Mouse (Mus musculus): ENCODE results near the gene Dao. TPM values are rescaled to one million over a fixed set of nuclear protein-coding genes. Genes with fewer than 3 reads are reported as not detected.

Dao gene
- polyA plus RNA-seq, 1 experiment from 2014 or later = not detected

DNA sequence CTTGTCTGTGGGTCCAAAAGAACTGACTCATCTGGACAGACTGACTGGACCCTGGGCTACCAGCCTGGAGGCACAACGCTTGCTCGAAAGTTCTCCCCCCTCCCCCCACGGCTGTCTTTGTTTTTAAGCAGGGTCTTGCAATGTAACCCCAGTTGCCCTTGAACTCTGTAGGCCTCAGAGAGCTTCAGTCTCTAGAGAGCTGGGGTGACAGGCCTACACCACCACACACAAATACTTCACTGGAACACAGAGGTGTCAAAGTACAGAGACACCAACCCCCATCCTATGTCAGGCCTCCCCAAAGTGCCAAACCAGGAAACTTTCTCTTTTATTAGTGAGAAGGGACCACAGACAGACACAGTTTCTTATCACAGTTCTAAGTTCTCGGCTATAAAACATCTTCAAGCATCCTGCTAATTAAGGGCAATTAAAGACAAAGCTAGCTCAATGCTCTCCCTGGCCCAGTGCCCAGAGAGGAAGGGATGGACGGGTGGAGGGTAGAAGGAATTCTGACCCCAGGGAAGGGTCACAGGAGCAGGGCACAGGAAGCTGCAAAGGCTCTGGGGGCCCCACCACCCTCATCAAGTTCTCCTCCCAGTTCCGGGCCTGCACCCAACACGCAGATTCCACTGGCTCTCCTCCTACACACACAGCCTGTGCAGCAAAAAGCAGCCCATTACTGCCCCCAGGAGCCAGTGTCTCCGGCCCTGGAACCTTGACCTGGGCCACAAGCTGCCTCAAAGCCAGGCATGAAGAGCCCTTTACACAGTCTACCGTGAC, 17.1 kb upstream of the Dao start:
- H3K9me3 ChIP-seq (ENCODE audit: control insufficient read depth, low read length) = no peaks in the 10 kb centered on the region
- H3K27me3 ChIP-seq (ENCODE audit: control insufficient read depth, insufficient read depth, low read length) = no peaks in the 10 kb centered on the region
- H3K36me3 ChIP-seq (ENCODE audit: control insufficient read depth, insufficient read depth, low read length) = peaks cover 2% of the 10 kb centered on the region; the same call in 1 of the 2 replicates
- H3K4me2 ChIP-seq (ENCODE audit: low read depth) = no peak overlapping the region
- H3K4me3 ChIP-seq (ENCODE audit: low read depth, low read length) = no peak overlapping the region
- DNase-seq (ENCODE audit: low spot score) (no peak), ATAC-seq (ENCODE audit: insufficient read depth, low FRiP score, low TSS enrichment) (no peak)
- H3K27ac ChIP-seq (ENCODE audit: low read depth, low read length) = peak overlapping the region; percentile 3; the same call in 1 of the 2 replicates
- peaks cover 5% of the 10 kb centered on the region for H3K4me1 ChIP-seq (ENCODE audit: control insufficient read depth, insufficient read depth, low read length)
- H3K9ac ChIP-seq (ENCODE audit: low read length) = no peak overlapping the region
- WGBS = 44% methylated on average over 9 of the region's 9 CpGs

DNA sequence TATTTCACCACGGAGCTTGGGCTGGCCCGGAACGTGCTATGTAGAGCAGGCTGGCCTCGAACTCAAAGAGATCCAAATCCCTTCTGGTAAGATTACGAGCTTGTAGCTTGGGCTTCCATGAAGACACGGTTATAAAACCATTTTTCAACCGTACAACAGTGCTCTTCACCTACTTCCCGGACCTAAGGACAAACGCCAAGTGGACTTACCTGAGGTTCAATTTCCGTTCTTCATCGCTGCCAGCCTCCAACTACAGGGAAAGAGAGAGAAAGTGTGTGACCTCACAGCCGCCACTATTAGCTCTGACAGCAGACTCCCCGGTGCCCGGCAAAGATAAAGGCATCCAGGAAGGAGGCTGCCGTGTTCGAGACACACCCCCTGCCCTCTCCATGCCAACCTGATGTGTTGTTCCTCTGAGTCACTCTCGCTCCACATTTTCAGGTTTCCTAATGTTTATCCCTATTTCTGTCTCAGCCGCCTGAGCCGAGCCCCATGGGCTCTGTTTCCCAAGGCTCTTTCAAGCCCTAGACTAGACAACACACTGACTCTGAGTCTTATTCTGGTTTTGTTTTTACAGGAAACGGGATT, 14.0 kb upstream of the Dao start:
- ATAC-seq (ENCODE audit: insufficient read depth, low FRiP score, low TSS enrichment) (no peak), DNase-seq (ENCODE audit: low spot score) (no peak)
- Histone ChIP-seq H3K27ac (ENCODE audit: low read depth, low read length) (no peak overlapping the region), H3K4me1 (ENCODE audit: control insufficient read depth, insufficient read depth, low read length) (peaks cover 23% of the 10 kb centered on the region), H3K9me3 (ENCODE audit: control insufficient read depth, low read length) (no peaks in the 10 kb centered on the region), H3K4me2 (ENCODE audit: low read depth) (no peak overlapping the region), H3K9ac (ENCODE audit: low read length) (no peak overlapping the region), H3K27me3 (ENCODE audit: control insufficient read depth, insufficient read depth, low read length) (no peaks in the 10 kb centered on the region), H3K4me3 (ENCODE audit: low read depth, low read length) (no peak overlapping the region), H3K36me3 (ENCODE audit: control insufficient read depth, insufficient read depth, low read length) (peaks cover 2% of the 10 kb centered on the region; the same call in 1 of the 2 replicates)
- WGBS = 90% methylated on average over 20 of the region's 20 CpGs

DNA sequence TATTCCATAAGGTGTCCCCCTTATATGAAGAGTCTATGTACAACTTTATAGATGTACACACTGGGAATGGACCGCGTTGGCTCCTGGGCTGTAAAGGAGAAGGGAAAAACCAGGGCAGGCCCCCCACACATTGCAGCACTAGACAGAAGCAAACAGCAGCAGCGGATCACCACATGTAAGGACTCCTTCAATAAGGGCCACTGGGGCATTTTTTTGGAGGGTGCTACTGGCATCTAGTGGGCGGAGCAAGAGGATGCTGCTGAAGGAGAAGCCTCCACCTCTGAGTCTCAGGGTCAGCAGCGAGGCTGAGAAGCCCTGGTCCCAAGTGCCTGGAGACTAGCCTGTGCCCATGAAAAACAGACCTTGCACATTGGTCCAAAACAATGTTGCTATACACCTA, 12.9 kb upstream of the Dao start:
- Histone ChIP-seq H3K27ac (ENCODE audit: low read depth, low read length) (no peak overlapping the region), H3K27me3 (ENCODE audit: control insufficient read depth, insufficient read depth, low read length) (no peaks in the 10 kb centered on the region), H3K4me2 (ENCODE audit: low read depth) (no peak overlapping the region), H3K4me3 (ENCODE audit: low read depth, low read length) (no peak overlapping the region), H3K4me1 (ENCODE audit: control insufficient read depth, insufficient read depth, low read length) (peaks cover 23% of the 10 kb centered on the region), H3K9ac (ENCODE audit: low read length) (no peak overlapping the region), H3K36me3 (ENCODE audit: control insufficient read depth, insufficient read depth, low read length) (peaks cover 2% of the 10 kb centered on the region; the same call in 1 of the 2 replicates), H3K9me3 (ENCODE audit: control insufficient read depth, low read length) (no peaks in the 10 kb centered on the region)
- no peak for DNase-seq (ENCODE audit: low spot score)
- no peak for ATAC-seq (ENCODE audit: insufficient read depth, low FRiP score, low TSS enrichment)
- WGBS = 95% methylated on average over 5 of the region's 5 CpGs

DNA sequence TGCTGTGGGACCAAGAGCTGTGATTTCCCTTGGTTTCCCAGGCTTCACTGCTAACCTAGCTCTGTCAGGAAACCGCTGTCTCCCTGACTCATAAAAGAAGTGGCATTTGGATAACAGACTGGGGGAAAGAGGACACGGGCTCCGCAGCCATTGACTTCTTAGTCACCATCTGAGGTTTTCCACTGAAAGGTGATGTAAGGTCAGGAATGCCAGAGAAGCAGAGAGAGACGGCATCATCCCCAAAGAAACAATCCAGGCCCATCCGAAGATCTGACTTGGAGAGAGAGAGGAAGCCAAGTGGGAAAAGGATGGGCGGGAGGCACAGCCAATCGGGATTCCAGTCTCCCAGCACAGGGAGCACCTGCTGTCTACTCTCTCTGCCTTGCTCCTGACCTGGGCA, 12.4 kb upstream of the Dao start:
- Histone ChIP-seq H3K9ac (ENCODE audit: low read length) (no peak overlapping the region), H3K27me3 (ENCODE audit: control insufficient read depth, insufficient read depth, low read length) (no peaks in the 10 kb centered on the region), H3K36me3 (ENCODE audit: control insufficient read depth, insufficient read depth, low read length) (peaks cover 2% of the 10 kb centered on the region; the same call in 1 of the 2 replicates), H3K9me3 (ENCODE audit: control insufficient read depth, low read length) (no peaks in the 10 kb centered on the region), H3K4me1 (ENCODE audit: control insufficient read depth, insufficient read depth, low read length) (peaks cover 23% of the 10 kb centered on the region), H3K4me3 (ENCODE audit: low read depth, low read length) (no peak overlapping the region), H3K27ac (ENCODE audit: low read depth, low read length) (no peak overlapping the region), H3K4me2 (ENCODE audit: low read depth) (no peak overlapping the region)
- DNase-seq (ENCODE audit: low spot score) (no peak), ATAC-seq (ENCODE audit: insufficient read depth, low FRiP score, low TSS enrichment) (no peak)
- 68% methylated on average over 7 of the region's 7 CpGs for WGBS

DNA sequence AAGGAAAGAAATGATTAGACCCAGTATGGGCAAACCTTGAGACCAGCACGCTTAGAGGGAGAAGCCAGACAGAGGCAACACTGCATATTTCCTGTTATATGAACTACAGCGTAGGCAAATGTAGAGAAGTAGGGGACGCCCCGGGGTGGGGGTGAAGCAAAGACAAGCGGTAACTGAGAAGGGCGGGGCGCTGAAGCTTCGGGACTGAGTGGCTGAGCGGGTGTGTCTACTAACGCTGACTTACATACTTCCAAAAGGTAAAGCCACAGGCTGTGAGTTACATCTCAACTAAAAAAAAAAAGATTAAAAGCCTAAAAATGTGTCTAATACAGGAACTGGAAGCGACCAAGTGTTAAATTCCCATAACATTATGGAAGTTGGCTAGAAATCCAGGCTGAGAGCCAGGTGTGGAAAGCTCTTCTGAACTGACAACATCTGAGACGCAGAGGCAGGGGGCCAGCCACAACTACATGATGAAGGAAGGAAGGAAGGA, 11.1 kb upstream of the Dao start:
- H3K4me1 ChIP-seq (ENCODE audit: control insufficient read depth, insufficient read depth, low read length) = peaks cover 20% of the 10 kb centered on the region
- peak overlapping the region; percentile 81 for H3K9ac ChIP-seq (ENCODE audit: low read length)
- WGBS = 35% methylated on average over 12 of the region's 12 CpGs
- H3K4me3 ChIP-seq (ENCODE audit: low read depth, low read length) = peak overlapping the region; percentile 81
- ATAC-seq (ENCODE audit: insufficient read depth, low FRiP score, low TSS enrichment) = no peak
- H3K36me3 ChIP-seq (ENCODE audit: control insufficient read depth, insufficient read depth, low read length) = peaks cover 2% of the 10 kb centered on the region; the same call in 1 of the 2 replicates
- H3K27ac ChIP-seq (ENCODE audit: low read depth, low read length) = peak overlapping the region; percentile 74; the same call in 1 of the 2 replicates
- H3K9me3 ChIP-seq (ENCODE audit: control insufficient read depth, low read length) = no peaks in the 10 kb centered on the region
- no peak for DNase-seq (ENCODE audit: low spot score)
- H3K27me3 ChIP-seq (ENCODE audit: control insufficient read depth, insufficient read depth, low read length) = no peaks in the 10 kb centered on the region
- peak overlapping the region; percentile 82 for H3K4me2 ChIP-seq (ENCODE audit: low read depth)

DNA sequence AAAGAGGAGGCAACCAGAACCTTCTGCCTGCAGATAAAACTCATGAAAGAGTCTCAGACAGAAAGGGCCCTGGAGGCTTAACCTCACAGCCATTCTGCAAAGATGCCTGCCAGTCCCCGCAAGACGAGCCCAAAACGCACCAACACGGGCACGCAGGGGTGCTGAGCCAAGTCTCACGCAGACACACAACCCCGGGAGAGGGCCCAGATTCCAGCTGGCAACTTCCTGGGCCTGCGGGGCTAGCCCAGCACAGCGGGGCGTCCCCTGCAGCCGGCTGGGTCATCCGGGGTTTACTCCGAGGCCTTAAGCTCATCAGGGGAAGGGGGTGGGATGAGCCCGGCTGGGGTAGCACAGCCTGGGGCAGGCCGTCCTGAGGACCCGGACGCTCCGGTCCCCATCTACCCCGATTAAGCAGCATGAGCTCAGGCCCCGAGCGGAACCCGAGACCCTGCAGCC, 10.4 kb upstream of the Dao start:
- H3K4me3 ChIP-seq (ENCODE audit: low read depth, low read length) = peak overlapping the region; percentile 81
- ATAC-seq (ENCODE audit: insufficient read depth, low FRiP score, low TSS enrichment) (peak; percentile 83), DNase-seq (ENCODE audit: low spot score) (peak; percentile 79)
- peak overlapping the region; percentile 74 for H3K27ac ChIP-seq (ENCODE audit: low read depth, low read length)
- no peaks in the 10 kb centered on the region for H3K9me3 ChIP-seq (ENCODE audit: control insufficient read depth, low read length)
- H3K27me3 ChIP-seq (ENCODE audit: control insufficient read depth, insufficient read depth, low read length) = no peaks in the 10 kb centered on the region
- H3K36me3 ChIP-seq (ENCODE audit: control insufficient read depth, insufficient read depth, low read length) = peaks cover 2% of the 10 kb centered on the region; the same call in 1 of the 2 replicates
- H3K4me2 ChIP-seq (ENCODE audit: low read depth) = peak overlapping the region; percentile 82
- peaks cover 20% of the 10 kb centered on the region for H3K4me1 ChIP-seq (ENCODE audit: control insufficient read depth, insufficient read depth, low read length)
- peak overlapping the region; percentile 81 for H3K9ac ChIP-seq (ENCODE audit: low read length)
- under 1% methylated on average over 22 of the region's 22 CpGs for WGBS

DNA sequence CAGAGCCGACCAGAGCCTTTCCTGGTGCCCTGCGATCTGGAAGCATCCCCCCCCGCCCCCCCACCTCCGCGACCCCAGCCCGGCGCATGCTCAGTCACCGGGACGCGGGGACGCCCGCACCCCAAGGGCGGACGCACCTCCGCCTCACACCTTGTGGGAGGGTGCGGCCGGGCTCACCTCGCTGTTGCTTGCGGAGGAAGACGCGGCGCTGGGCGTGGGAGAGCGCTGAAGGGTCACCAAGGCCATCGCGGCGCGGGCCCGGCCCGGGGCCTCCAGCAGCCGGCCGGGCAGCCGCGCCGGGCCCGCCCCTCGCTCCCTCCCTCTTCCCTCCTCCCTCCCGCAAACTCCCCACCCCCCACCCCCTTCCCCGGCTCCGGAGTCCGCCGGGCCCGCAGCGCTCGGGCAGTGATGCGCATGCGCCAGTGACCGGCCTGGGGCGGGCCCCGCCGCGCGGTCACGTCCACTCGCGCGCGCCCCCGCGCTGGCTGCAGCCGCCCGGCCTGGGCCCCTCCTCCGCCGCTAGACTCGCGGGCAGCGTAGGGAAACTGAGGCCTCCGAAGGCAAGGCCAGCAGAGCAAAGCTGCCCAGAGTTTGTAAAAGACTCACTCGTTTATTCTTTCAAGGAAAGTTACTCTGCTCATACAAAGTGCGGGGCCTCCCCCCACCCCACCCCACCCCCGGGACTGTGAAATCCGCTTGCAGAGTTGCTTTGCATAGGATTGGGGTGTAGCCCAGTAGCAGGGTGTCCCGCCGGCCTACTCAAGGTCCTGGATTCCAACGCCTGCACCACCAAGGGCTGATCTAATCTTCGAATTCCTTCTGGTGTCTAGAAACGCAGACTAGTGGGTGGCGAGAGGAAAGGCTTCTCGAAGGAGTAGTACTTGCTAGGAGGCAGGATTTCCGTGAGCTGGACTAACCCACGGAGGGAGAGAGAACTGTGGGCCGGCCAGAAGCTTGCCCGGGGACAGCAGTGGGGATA, 9.7 kb upstream of the Dao start, which contains the start of gene Ssh1:
Ssh1 (minus strand) TSS at position 408 of the 979 bp plus-strand sequence.
- H3K4me3 ChIP-seq (ENCODE audit: low read depth, low read length) = peak within 1 kb of the TSS; percentile 81
- peaks cover 20% of the 10 kb centered on the region for H3K4me1 ChIP-seq (ENCODE audit: control insufficient read depth, insufficient read depth, low read length)
- peak within 1 kb of the TSS; percentile 81 for H3K9ac ChIP-seq (ENCODE audit: low read length)
- H3K9me3 ChIP-seq (ENCODE audit: control insufficient read depth, low read length) = no peaks in the 10 kb centered on the region
- DNase-seq (ENCODE audit: low spot score) = peak; percentile 94
- H3K27me3 ChIP-seq (ENCODE audit: control insufficient read depth, insufficient read depth, low read length) = no peaks in the 10 kb centered on the region
- WGBS = 3% methylated on average over 75 of the region's 83 CpGs
- peak; percentile 84 for ATAC-seq (ENCODE audit: insufficient read depth, low FRiP score, low TSS enrichment)
- peak within 1 kb of the TSS; percentile 82 for H3K4me2 ChIP-seq (ENCODE audit: low read depth)
- H3K27ac ChIP-seq (ENCODE audit: low read depth, low read length) = peak within 1 kb of the TSS; percentile 74
- peaks cover 2% of the 10 kb centered on the region; the same call in 1 of the 2 replicates for H3K36me3 ChIP-seq (ENCODE audit: control insufficient read depth, insufficient read depth, low read length)

DNA sequence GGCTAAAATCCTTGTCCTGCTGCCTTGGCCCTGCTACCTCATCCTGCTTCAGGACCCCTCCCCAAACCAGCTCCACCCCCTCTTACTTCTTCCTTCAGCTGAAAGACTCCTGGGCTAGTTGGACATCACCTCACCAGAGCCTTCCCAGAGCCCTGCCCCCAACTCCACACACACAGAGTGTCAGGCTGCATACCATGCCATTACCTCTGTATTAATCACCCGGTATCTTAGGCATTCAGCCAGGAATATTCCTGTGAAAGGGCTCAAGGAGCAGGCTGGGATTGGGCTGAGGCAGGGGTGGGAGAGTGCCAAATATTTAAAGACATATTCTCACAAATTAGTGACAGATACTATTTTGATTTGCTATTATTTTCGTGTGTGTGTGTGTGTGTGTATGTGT, 7.0 kb upstream of the Dao start:
- H3K9ac ChIP-seq (ENCODE audit: low read length) = no peak overlapping the region
- ATAC-seq (ENCODE audit: insufficient read depth, low FRiP score, low TSS enrichment) (no peak), DNase-seq (ENCODE audit: low spot score) (no peak)
- H3K27me3 ChIP-seq (ENCODE audit: control insufficient read depth, insufficient read depth, low read length) = no peaks in the 10 kb centered on the region
- H3K4me3 ChIP-seq (ENCODE audit: low read depth, low read length) = no peak overlapping the region
- peaks cover 17% of the 10 kb centered on the region for H3K4me1 ChIP-seq (ENCODE audit: control insufficient read depth, insufficient read depth, low read length)
- H3K36me3 ChIP-seq (ENCODE audit: control insufficient read depth, insufficient read depth, low read length) = no peaks in the 10 kb centered on the region
- no peak overlapping the region for H3K4me2 ChIP-seq (ENCODE audit: low read depth)
- H3K9me3 ChIP-seq (ENCODE audit: control insufficient read depth, low read length) = no peaks in the 10 kb centered on the region
- H3K27ac ChIP-seq (ENCODE audit: low read depth, low read length) = no peak overlapping the region
- WGBS = 72% methylated on average over 2 of the region's 2 CpGs

Measured in neural tube, embryonic 11.5 days (tissue).